Mouse (Mus musculus) layer of hippocampus, adult 11-12 months (tissue): ENCODE measurements at regions not wholly inside any gene's neighbourhood (a gene's known extent, or its start where the extent isn't known, plus 50 kb on each side); places are given as distances from the start of the nearest gene placed in this dataset.

Experiments
- DNase-seq: peaks from one replicate; pipeline ENCODE4 v3.0.0; 2022; ENCODE audit warnings: low spot score

DNA sequence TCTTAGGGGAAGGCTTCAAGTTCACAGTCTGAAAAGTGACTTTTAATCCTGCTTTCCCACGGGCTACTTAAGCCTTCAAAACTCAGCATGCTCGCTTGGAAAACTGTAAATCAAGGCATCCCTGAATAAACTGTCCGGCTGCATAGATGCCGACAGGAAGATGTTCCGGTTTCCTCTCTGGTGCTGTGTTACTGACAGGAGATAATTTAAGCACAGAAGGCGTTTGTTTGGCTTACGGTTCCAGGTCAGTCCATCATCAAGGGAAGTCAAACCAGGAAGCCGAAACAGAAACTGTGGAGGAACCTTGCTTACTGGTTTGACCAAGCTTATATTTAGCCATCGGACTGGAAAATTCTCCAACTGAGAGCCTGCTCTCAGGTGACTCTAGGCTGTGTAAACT is 52.6 kb upstream of the Prkcq start:
- DNase-seq = no peak
